Mouse (Mus musculus) cortical plate, adult 2 months (tissue): ENCODE data around the gene Bmp2k.

Experiments
- CTCF ChIP-seq: fragments of 200-500 bp; IDR thresholded peaks from 2 replicates; pipeline ENCODE4 v1.5.1; 2011; ENCODE audit warnings: mild to moderate bottlenecking, control low read depth, low read length; ENCODE audit not compliant: insufficient read depth; ENCODE audit errors: extremely low read depth
- POLR2A ChIP-seq: fragments of 200-500 bp; IDR thresholded peaks from 2 replicates; pipeline ENCODE4 v1.6.1; 2011; ENCODE audit warnings: mild to moderate bottlenecking, low read length, control low read depth; ENCODE audit not compliant: insufficient read depth; ENCODE audit errors: extremely low read depth

- no peak for TF ChIP-seq POLR2A
- TF ChIP-seq CTCF, result no peak
These were observed 15.5 kb upstream of the Bmp2k start for GRCm38 (mm10) chr5:96981987-96982386.
